Comparison of ENCODE assay signal across 8 mouse cellular contexts in genomic region chr1:155742411-155743363, GRCm38 (mm10). TPM values are rescaled to one million over a fixed set of nuclear protein-coding genes. Genes with fewer than 3 reads are reported as not detected.
DNase-seq lines count a peak whose midpoint lies in the region; ATAC-seq and TF ChIP-seq lines count a peak whose summit lies in the region.

No protein-coding gene starts in this region.

- H3K27me3 ChIP-seq in heart, adult 2 months (ENCODE audit: control insufficient read depth, insufficient read depth, low read length): peaks cover 36% of the 10 kb centered on the region
- H3K27me3 ChIP-seq in forebrain, postnatal 0 days (ENCODE audit: insufficient read depth, low read length): peaks cover 57% of the 10 kb centered on the region
- H3K27me3 ChIP-seq in midbrain, postnatal 0 days (ENCODE audit: insufficient read depth, low read length): peaks cover 78% of the 10 kb centered on the region

- no peak overlapping the region for H3K27ac ChIP-seq in heart, adult 2 months
- no peak overlapping the region for H3K27ac ChIP-seq in forebrain, postnatal 0 days (ENCODE audit: low read depth, low read length)
- H3K27ac ChIP-seq in midbrain, postnatal 0 days (ENCODE audit: low read depth, low read length): no peak overlapping the region

- peak; percentile 19 to 28 for DNase-seq in heart, adult 2 months
- no peak for DNase-seq in heart, adult 8-10 months (ENCODE audit: low spot score)
- peak; percentile 60 for DNase-seq in Muller cell, postnatal 12 days (ENCODE audit: inconsistent ontology term)
- DNase-seq in forebrain, postnatal 0 days: no peak
- DNase-seq in kidney, postnatal 14 days: peak; percentile 33
- no peak for DNase-seq in midbrain, postnatal 0 days (ENCODE audit: low spot score)
- no peak for DNase-seq in left cerebral cortex, postnatal 10 days (ENCODE audit: extremely low spot score in 1 of 2, low spot score in 2 of 2)
- DNase-seq in thymus, postnatal 25 days: no peak

- H3K4me1 ChIP-seq in heart, adult 2 months (ENCODE audit: control insufficient read depth, insufficient read depth, low read length): no peaks in the 10 kb centered on the region
- 0 out of 2 replicates have a peak, but pooled peaks cover 4% of the 10 kb centered on the region for H3K4me1 ChIP-seq in forebrain, postnatal 0 days (ENCODE audit: insufficient read depth)
- peaks cover 18% of the 10 kb centered on the region; the same call in 1 of the 2 replicates for H3K4me1 ChIP-seq in midbrain, postnatal 0 days (ENCODE audit: insufficient read depth, low read length)

- no peak for TF ChIP-seq EP300 in heart, adult 2 months (IDR thresholded peaks at IDR 0.05; ENCODE audit: insufficient read depth, low read depth, low read length)

- no peak for TF ChIP-seq POLR2A in heart, adult 2 months (IDR thresholded peaks at IDR 0.05; ENCODE audit: insufficient read depth, low read depth, low read length)

- peak; percentile 37 for ATAC-seq in forebrain, postnatal 0 days
- peak; percentile 29; the same call in 1 of the 2 replicates for ATAC-seq in midbrain, postnatal 0 days (ENCODE audit: low FRiP score)

- no peak for TF ChIP-seq CTCF in heart, adult 2 months (IDR thresholded peaks at IDR 0.05)
- no peak for TF ChIP-seq CTCF in forebrain, postnatal 0 days (IDR thresholded peaks at IDR 0.05; ENCODE audit: low read depth)
- no peak for TF ChIP-seq CTCF in midbrain, postnatal 0 days (IDR thresholded peaks at IDR 0.05)

- no peak overlapping the region for H3K9ac ChIP-seq in heart, adult 2 months (ENCODE audit: low read depth, low read length)
- H3K9ac ChIP-seq in forebrain, postnatal 0 days: peak overlapping the region; percentile 31; the same call in 1 of the 2 replicates
- H3K9ac ChIP-seq in midbrain, postnatal 0 days (replicated peaks; ENCODE audit: low read length, poor library complexity, severe bottlenecking): no peak overlapping the region

- no peaks in the 10 kb centered on the region for H3K9me3 ChIP-seq in forebrain, postnatal 0 days (ENCODE audit: low read length)
- H3K9me3 ChIP-seq in midbrain, postnatal 0 days (ENCODE audit: low read length): no peaks in the 10 kb centered on the region

- intact Hi-C loops in heart, adult 2 months (cut with DNase I): no loop called here
- intact Hi-C loops in left cerebral cortex, postnatal 10 days (cut with DNase I): no loop called here

- H3K4me2 ChIP-seq in forebrain, postnatal 0 days (ENCODE audit: low read depth): peak overlapping the region; percentile 93
- H3K4me2 ChIP-seq in midbrain, postnatal 0 days (ENCODE audit: low read depth, low read length, poor library complexity, severe bottlenecking): peak overlapping the region; percentile 59

- 1% methylated on average over 81 of the region's 81 CpGs for WGBS in heart, adult 2 months
- WGBS in forebrain, postnatal 0 days: 2% methylated on average over 81 of the region's 81 CpGs
- under 1% methylated on average over 63 of the region's 81 CpGs for WGBS in midbrain, postnatal 0 days

- no peaks in the 10 kb centered on the region for H3K36me3 ChIP-seq in heart, adult 2 months (ENCODE audit: control insufficient read depth, insufficient read depth, low read length)
- H3K36me3 ChIP-seq in forebrain, postnatal 0 days (ENCODE audit: insufficient read depth): no peaks in the 10 kb centered on the region
- no peaks in the 10 kb centered on the region for H3K36me3 ChIP-seq in midbrain, postnatal 0 days (ENCODE audit: insufficient read depth, low read length)

- H3K79me2 ChIP-seq in heart, adult 2 months (replicated peaks; ENCODE audit: control insufficient read depth, insufficient read depth, low read length): no peaks in the 10 kb centered on the region

- H3K4me3 ChIP-seq in heart, adult 2 months: peak overlapping the region; percentile 46
- peak overlapping the region; percentile 44 for H3K4me3 ChIP-seq in forebrain, postnatal 0 days (ENCODE audit: low read depth, low read length)
- H3K4me3 ChIP-seq in midbrain, postnatal 0 days (ENCODE audit: low read depth, low read length): peak overlapping the region; percentile 35

RNA-seq across cellular contexts. Expression of gene Lhx4, which starts 8.8 kb away (rescaled TPM):
- total RNA-seq in heart, adult 2 months (2021): not detected
- not detected in 2 replicates for polyA plus RNA-seq in heart, adult 2 months (2012; rRNA removed)
- not detected for total RNA-seq in heart, adult 8-10 months (2022)
- total RNA-seq in forebrain, postnatal 0 days (2014; rRNA removed): 0.15 TPM in 1 of 2 replicates, not detected in the other
- polyA plus RNA-seq in forebrain, postnatal 0 days (2015; fragmentation: Nextera tagmentation; extraction: Ambion mirVana): 0.10 and 0.11 TPM in 2 replicates
- 1.5 and 2.7 TPM in 2 replicates for total RNA-seq in midbrain, postnatal 0 days (2014; rRNA removed)
- polyA plus RNA-seq in midbrain, postnatal 0 days (2015; fragmentation: Nextera tagmentation; extraction: Ambion mirVana): 0.99 and 1.1 TPM in 2 replicates
- under 1 TPM in 1 of 2 experiments, not detected in 1; 0.06 TPM for total RNA-seq in left cerebral cortex, postnatal 10 days (2021)

Comparison
In these comparisons a context has a peak if more than half of its experiments do, and no peak if none do; other contexts are left out.
1. DNase-seq: peak in heart, adult 2 months (2 of 2), Muller cell, postnatal 12 days (single experiment) and kidney, postnatal 14 days (single experiment); none in heart, adult 8-10 months (single experiment), forebrain, postnatal 0 days (single experiment), midbrain, postnatal 0 days (single experiment), left cerebral cortex, postnatal 10 days (0 of 2) and thymus, postnatal 25 days (single experiment).
2. Peak in every context shown above with its lines, with median percentiles within 50 percentile points of each other: H3K4me3 ChIP-seq.